In the genomic region with DNA sequence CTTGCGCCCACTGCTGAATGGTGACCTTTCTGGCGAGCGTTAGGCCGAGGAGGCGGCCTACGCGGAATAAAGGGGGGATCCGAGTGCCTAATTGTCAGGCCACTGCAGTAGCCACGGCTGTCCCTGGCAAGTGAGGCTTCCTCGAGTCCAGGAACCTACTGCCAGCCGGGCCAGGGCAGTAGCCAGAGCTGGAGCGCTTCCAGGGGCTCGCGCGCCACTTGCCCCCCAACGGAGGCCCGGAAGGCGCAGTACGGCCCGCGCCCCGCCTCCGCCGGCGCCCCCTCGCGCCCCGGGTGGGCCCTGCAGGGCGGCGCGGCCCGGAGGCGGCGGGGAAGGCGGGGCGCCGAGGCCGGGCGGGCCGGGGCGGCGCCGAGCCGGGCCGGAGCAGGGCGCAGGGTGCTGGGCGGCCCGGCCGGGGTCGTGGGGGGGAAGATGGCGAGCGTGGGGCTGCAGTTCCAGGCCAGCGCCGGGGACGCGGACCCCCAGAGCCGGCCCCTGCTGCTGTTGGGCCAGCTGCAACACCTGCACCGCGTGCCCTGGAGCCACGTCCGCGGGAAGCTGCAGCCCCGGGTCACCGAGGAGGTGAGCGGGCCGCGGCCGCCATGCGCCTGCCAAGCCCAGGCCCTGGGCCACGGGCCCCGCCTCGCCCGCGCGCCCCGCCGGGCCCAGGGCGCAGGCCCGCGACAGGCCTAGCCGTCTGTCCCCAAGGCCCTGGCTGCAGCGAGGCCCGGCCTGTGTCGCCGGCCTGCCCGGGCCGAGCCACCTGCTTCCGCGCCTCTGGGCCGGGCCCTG, we compare ENCODE assay signal across 8 mouse cellular contexts. TPM values are rescaled to one million over a fixed set of nuclear protein-coding genes. Genes with fewer than 3 reads are reported as not detected.
DNase-seq lines count a peak whose midpoint lies in the region; ATAC-seq and TF ChIP-seq lines count a peak whose summit lies in the region.

A gene (plus strand): TSS at position 359 of the 792 bp plus-strand sequence.

- H3K4me3 ChIP-seq in gastrocnemius, adult 2 months = peak within 1 kb of the TSS; percentile 91
- H3K4me3 ChIP-seq in hindbrain, embryonic 15.5 days = peak within 1 kb of the TSS; percentile 41

- 5% methylated on average over 75 of the region's 90 CpGs for WGBS in hindbrain, embryonic 15.5 days

- H3K27me3 ChIP-seq in hindbrain, embryonic 15.5 days = no peaks in the 10 kb centered on the region; the same call in 1 of the 2 replicates

- H3K9ac ChIP-seq in hindbrain, embryonic 15.5 days = peak within 1 kb of the TSS; percentile 40

- H3K9me3 ChIP-seq in hindbrain, embryonic 15.5 days = no peaks in the 10 kb centered on the region

- H3K36me3 ChIP-seq in hindbrain, embryonic 15.5 days = no peaks in the 10 kb centered on the region

- peak within 1 kb of the TSS; percentile 90 for H3K27ac ChIP-seq in gastrocnemius, adult 2 months
- 0 out of 2 replicates have a peak within 1 kb of the TSS, but pooled peaks have one; percentile 50 for H3K27ac ChIP-seq in hindbrain, embryonic 15.5 days (replicated peaks)

- peak; percentile 55 for ATAC-seq in common myeloid progenitor, adult 5-6 weeks (replicated peaks; ENCODE audit: low read depth, poor library complexity, severe bottlenecking)
- ATAC-seq in hindbrain, embryonic 15.5 days (ENCODE audit: low FRiP score, low read depth) = peak; percentile 83

- TF ChIP-seq CTCF in gastrocnemius, adult 2 months (IDR thresholded peaks at IDR 0.05) = peak; percentile 61

- peak; percentile 13 for DNase-seq in adipocyte (ENCODE audit: low spot score)
- DNase-seq in gastrocnemius, adult 2 months = peak; percentile 93
- DNase-seq in left cerebral cortex, adult 18-20 months (ENCODE audit: low spot score in 2 of 2) = peak; percentile 25 to 32
- peak; percentile 76 to 87 for DNase-seq in lung, postnatal 4 days
- DNase-seq in retina, postnatal 7 days (ENCODE audit: low read depth, low spot score) = peak; percentile 41
- DNase-seq in urinary bladder, postnatal 36 days (ENCODE audit: low spot score in 2 of 2) = peak; percentile 49 to 65

- H3K4me1 ChIP-seq in hindbrain, embryonic 15.5 days (replicated peaks) = peaks cover 13% of the 10 kb centered on the region

- intact Hi-C loops in gastrocnemius, adult 2 months (cut with DNase I) = loop anchor here (2.0 to 5.0 kb wide), 3 partner anchors 33 to 528 kb away; a partner anchor contains a TSS

- H3K4me2 ChIP-seq in hindbrain, embryonic 15.5 days = peak within 1 kb of the TSS; percentile 64

RNA-seq across cellular contexts. Expression of the gene that starts here (rescaled TPM):
- 33.5 and 34.8 TPM in 2 replicates for total RNA-seq in common myeloid progenitor, adult 5-6 weeks (2017)
- 10 to 100 TPM; 80.1 to 90.2 TPM for total RNA-seq in gastrocnemius, adult 2 months (2021)
- polyA plus RNA-seq in hindbrain, embryonic 15.5 days (2015; fragmentation: Nextera tagmentation; extraction: Ambion mirVana) = 17.2 and 18.6 TPM in 2 replicates
- 10 to 100 TPM; 11.8 to 13.9 TPM for total RNA-seq in left cerebral cortex, adult 18-20 months (2021)

Comparison
In these comparisons a context has a peak if more than half of its experiments do, and no peak if none do; other contexts are left out.
1. Peak in every context shown above with its lines: DNase-seq, ATAC-seq, H3K4me3 ChIP-seq and H3K27ac ChIP-seq.
2. DNase-seq: peak in every context shown above with its lines; median percentile 93 in gastrocnemius, adult 2 months; 82 in lung, postnatal 4 days; 57 in urinary bladder, postnatal 36 days; 41 in retina, postnatal 7 days; 28 in left cerebral cortex, adult 18-20 months; 13 in adipocyte.